Mouse (Mus musculus): ENCODE data around the gene Mipep. TPM values are rescaled to one million over a fixed set of nuclear protein-coding genes. Genes with fewer than 3 reads are reported as not detected.
A peak's percentile ranks its signal among the peaks of the same experiment; 100 is the strongest.

Mipep gene
- polyA plus RNA-seq, 1 experiment from 2014 or later = 24.9 TPM

DNA sequence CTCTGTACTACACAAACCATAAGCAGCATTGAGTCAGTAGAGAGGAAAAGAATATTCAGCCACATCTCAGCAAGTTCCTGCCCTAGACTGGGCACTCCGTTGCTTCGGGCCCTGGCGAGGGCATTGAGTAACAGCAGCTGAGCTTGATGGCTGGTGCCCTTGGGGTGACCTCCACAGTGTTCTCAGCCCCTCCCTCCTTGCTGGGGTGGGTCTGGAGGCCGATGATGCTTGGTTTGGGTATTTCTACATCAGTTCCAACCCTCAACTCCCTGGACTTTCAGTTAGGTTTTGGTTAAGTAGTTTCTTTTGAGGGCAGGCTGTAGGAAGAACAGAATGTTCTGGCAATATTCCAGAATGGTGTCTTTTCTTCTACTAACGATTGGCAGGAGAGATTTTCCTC is 33.7 kb downstream of the Mipep start:
- 66% methylated on average over 5 of the region's 5 CpGs for WGBS
- peak overlapping the region; percentile 81 for H3K27ac ChIP-seq
- H3K27me3 ChIP-seq (ENCODE audit: insufficient read depth, poor library complexity, severe bottlenecking) = no peaks in the 10 kb centered on the region
- no peaks in the 10 kb centered on the region for H3K9me3 ChIP-seq
- H3K4me3 ChIP-seq = no peak overlapping the region
- DNase-seq (ENCODE audit: low spot score) = no peak
- peaks cover 19% of the 10 kb centered on the region for H3K36me3 ChIP-seq
- H3K4me1 ChIP-seq = peaks cover 12% of the 10 kb centered on the region

DNA sequence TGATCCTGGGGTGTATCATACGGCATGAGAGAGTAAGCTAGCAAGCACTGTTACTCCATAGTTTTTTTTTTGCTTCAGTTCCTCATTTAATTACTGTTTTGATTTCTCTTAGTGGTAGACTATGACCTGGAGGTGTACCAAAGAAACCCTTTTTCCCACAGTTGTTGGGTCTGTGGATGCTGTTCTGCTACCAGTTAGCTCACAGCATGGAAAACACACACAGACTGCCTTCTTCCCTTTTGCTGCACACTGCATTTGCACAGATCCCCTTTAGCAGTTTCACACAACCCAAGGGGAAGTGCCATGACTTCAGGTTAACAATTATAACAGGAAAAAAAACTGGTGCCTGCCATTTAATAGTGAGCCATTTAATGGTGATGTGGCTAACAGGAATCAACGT is 45.7 kb downstream of the Mipep start:
- H3K27me3 ChIP-seq (ENCODE audit: insufficient read depth, poor library complexity, severe bottlenecking) = no peaks in the 10 kb centered on the region
- peaks cover 5% of the 10 kb centered on the region; the same call in 1 of the 2 replicates for H3K9me3 ChIP-seq
- 92% methylated on average over 2 of the region's 2 CpGs for WGBS
- no peaks in the 10 kb centered on the region for H3K4me1 ChIP-seq
- H3K36me3 ChIP-seq = peaks cover 41% of the 10 kb centered on the region
- H3K27ac ChIP-seq = no peak overlapping the region
- peak; percentile 53 for DNase-seq (ENCODE audit: low spot score)
- no peak overlapping the region for H3K4me3 ChIP-seq

GRCm38 (mm10) chr14:60836709-60837108 is 52.3 kb downstream of the Mipep start:
- peaks cover 5% of the 10 kb centered on the region; the same call in 1 of the 2 replicates for H3K9me3 ChIP-seq

GRCm38 (mm10) chr14:60839654-60840053 is 55.3 kb downstream of the Mipep start:
- peaks cover 5% of the 10 kb centered on the region; the same call in 1 of the 2 replicates for H3K27me3 ChIP-seq (ENCODE audit: insufficient read depth, poor library complexity, severe bottlenecking)
- H3K9me3 ChIP-seq = no peaks in the 10 kb centered on the region
- H3K27ac ChIP-seq = no peak overlapping the region
- no peak overlapping the region for H3K4me3 ChIP-seq
- DNase-seq (ENCODE audit: low spot score) = no peak
- H3K36me3 ChIP-seq = peaks cover 15% of the 10 kb centered on the region
- WGBS = 68% methylated on average over 8 of the region's 8 CpGs
- peaks cover 16% of the 10 kb centered on the region; the same call in 1 of the 2 replicates for H3K4me1 ChIP-seq

More at GRCm38 (mm10) chr14:60836709-60837108, 52.3 kb downstream of the Mipep start:
- Histone ChIP-seq H3K27me3 (ENCODE audit: insufficient read depth, poor library complexity, severe bottlenecking) (no peaks in the 10 kb centered on the region), H3K36me3 (peaks cover 29% of the 10 kb centered on the region), H3K4me3 (no peak overlapping the region), H3K4me1 (peaks cover 4% of the 10 kb centered on the region; the same call in 1 of the 2 replicates), H3K27ac (no peak overlapping the region)
- peak; percentile 14 for DNase-seq (ENCODE audit: low spot score)
- 82% methylated on average over 6 of the region's 6 CpGs for WGBS

GRCm38 (mm10) chr14:60841977-60842659 is 57.7 kb downstream of the Mipep start:
- Histone ChIP-seq H3K4me3 (no peak overlapping the region), H3K27ac (no peak overlapping the region), H3K9me3 (no peaks in the 10 kb centered on the region), H3K36me3 (peaks cover 16% of the 10 kb centered on the region), H3K27me3 (ENCODE audit: insufficient read depth, poor library complexity, severe bottlenecking) (peaks cover 24% of the 10 kb centered on the region), H3K4me1 (peaks cover 26% of the 10 kb centered on the region)
- 63% methylated on average over 14 of the region's 14 CpGs for WGBS
- no peak for DNase-seq (ENCODE audit: low spot score)

- H3K9me3 ChIP-seq = no peaks in the 10 kb centered on the region
- no peak overlapping the region for H3K27ac ChIP-seq
- peaks cover 13% of the 10 kb centered on the region for H3K36me3 ChIP-seq
- WGBS = 90% methylated on average over 7 of the region's 7 CpGs
- DNase-seq (ENCODE audit: low spot score) = no peak
- peaks cover 26% of the 10 kb centered on the region for H3K4me1 ChIP-seq
- H3K27me3 ChIP-seq (ENCODE audit: insufficient read depth, poor library complexity, severe bottlenecking) = peaks cover 25% of the 10 kb centered on the region
- no peak overlapping the region for H3K4me3 ChIP-seq
Measured at GRCm38 (mm10) chr14:60843596-60843995, 59.2 kb downstream of the Mipep start.

DNA sequence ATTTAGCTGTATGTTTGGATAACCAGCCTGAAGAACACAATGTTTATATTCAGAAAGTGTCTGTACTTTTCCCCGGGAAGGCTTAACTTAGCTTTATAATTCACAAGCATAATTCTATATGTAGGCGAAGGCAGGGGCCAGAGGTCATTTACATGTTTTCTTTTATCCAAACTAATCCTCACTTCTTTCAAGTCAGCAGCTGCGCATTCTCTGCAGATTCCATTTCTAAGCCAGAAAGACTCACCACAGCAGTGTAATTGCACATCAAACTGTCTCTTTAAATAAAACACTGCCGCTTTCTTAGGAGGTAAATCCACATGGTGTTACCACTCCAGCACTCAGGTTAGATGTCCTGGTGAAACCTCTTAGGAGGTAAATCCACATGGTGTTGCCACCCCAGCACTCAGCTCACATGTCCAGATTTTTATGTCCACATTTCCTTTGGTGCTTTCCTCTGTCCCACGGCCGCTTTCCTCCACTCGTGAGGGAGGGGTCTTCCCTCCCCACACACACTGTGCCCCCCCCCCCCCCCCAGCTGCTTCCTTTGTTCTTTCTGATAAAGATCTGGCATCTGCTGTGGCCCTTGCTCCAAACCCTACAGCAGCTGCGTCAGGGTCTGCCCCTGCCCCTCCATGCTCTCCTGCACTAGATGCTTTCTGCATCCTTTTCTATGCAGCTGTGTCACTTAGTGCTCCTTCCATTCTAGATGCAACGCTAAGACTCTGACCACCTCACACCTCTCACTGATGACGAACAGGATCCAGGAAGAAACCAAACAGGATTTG is 61.1 kb downstream of the Mipep start:
- Histone ChIP-seq H3K27me3 (ENCODE audit: insufficient read depth, poor library complexity, severe bottlenecking) (peaks cover 25% of the 10 kb centered on the region), H3K4me1 (peaks cover 31% of the 10 kb centered on the region), H3K4me3 (no peak overlapping the region), H3K27ac (no peak overlapping the region; the same call in 1 of the 2 replicates), H3K36me3 (peaks cover 15% of the 10 kb centered on the region), H3K9me3 (no peaks in the 10 kb centered on the region)
- WGBS = 61% methylated on average over 10 of the region's 10 CpGs
- DNase-seq (ENCODE audit: low spot score) = peak; percentile 68

DNA sequence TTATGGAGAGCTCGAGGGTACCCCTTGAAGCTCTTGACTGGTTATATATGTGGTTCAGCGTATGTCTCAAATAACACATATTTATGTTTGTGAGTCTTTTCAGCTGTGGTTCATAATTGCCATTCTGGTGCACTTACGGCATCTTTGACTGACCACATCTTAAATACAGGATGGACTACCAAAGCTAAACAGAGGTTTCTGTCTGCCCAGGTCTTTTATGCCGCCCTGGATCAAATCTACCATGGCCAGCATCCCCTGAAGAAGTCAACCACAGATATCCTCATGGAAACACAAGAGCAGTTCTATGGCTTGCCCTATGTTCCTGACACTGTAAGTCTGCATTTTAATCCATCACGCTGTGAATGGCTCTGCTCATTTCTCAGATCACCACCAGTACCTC is 61.8 kb downstream of the Mipep start:
- H3K4me1 ChIP-seq = peaks cover 31% of the 10 kb centered on the region
- peaks cover 21% of the 10 kb centered on the region for H3K36me3 ChIP-seq
- WGBS = 86% methylated on average over 5 of the region's 5 CpGs

DNA sequence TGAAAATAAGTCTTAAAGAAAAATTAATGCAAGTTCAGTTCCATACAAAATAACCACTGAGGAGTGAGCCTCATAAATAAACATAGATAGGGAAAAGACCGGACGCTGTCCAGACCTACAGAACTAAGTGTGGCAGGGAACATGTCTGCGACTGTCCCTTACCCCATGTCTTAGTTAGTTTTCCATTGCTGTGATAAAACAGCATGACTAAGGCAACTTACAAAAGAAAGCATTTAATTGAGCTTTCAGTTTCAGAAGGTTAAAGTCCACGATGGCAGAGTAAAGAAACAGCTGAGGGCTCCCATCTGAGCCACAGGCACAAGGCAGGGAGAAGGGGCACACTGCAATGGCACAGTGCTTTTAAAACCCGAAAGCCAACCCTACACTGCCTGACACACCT is 63.8 kb downstream of the Mipep start:
- Histone ChIP-seq H3K36me3 (peaks cover 30% of the 10 kb centered on the region), H3K27ac (no peak overlapping the region), H3K4me1 (peaks cover 17% of the 10 kb centered on the region), H3K27me3 (ENCODE audit: insufficient read depth, poor library complexity, severe bottlenecking) (peaks cover 25% of the 10 kb centered on the region), H3K4me3 (no peak overlapping the region), H3K9me3 (no peaks in the 10 kb centered on the region)
- WGBS = 73% methylated on average over 5 of the region's 5 CpGs
- peak; percentile 36 for DNase-seq (ENCODE audit: low spot score)

More for the DNA sequence above, 61.8 kb downstream of the Mipep start:
- H3K27me3 ChIP-seq (ENCODE audit: insufficient read depth, poor library complexity, severe bottlenecking) = peaks cover 25% of the 10 kb centered on the region
- no peak overlapping the region for H3K4me3 ChIP-seq
- peak; percentile 38 for DNase-seq (ENCODE audit: low spot score)
- H3K9me3 ChIP-seq = no peaks in the 10 kb centered on the region
- no peak overlapping the region for H3K27ac ChIP-seq

DNA sequence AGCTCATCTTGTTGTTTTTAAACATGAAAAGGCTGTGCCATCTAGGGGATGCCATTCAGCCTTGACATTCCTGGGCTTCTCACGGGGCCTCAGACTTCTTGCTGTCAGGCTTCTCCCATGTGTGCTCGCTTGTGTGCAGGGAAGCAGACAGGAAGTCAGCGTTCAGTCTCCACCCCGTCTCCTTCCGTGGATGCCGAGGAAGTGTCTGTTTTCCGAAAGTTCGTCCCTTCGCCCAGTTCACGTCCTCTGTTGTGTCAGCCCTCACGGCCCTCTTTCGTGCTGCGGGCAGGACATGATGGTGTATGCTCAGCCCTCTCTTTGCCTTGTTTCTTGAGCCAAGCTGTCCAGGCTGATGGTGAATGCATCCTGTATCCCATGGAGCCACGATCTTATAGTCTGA is 65.7 kb downstream of the Mipep start:
- peaks cover 12% of the 10 kb centered on the region for H3K4me1 ChIP-seq
- H3K4me3 ChIP-seq = no peak overlapping the region
- DNase-seq (ENCODE audit: low spot score) = peak; percentile 50
- H3K27ac ChIP-seq = no peak overlapping the region
- 66% methylated on average over 14 of the region's 14 CpGs for WGBS
- H3K9me3 ChIP-seq = no peaks in the 10 kb centered on the region
- peaks cover 38% of the 10 kb centered on the region for H3K36me3 ChIP-seq
- peaks cover 18% of the 10 kb centered on the region for H3K27me3 ChIP-seq (ENCODE audit: insufficient read depth, poor library complexity, severe bottlenecking)

- peak; percentile 68 for DNase-seq (ENCODE audit: low spot score)
- 84% methylated on average over 5 of the region's 5 CpGs for WGBS
- H3K27me3 ChIP-seq (ENCODE audit: insufficient read depth, poor library complexity, severe bottlenecking) = peaks cover 6% of the 10 kb centered on the region
- H3K9me3 ChIP-seq = no peaks in the 10 kb centered on the region
- H3K36me3 ChIP-seq = peaks cover 37% of the 10 kb centered on the region
- H3K27ac ChIP-seq = no peak overlapping the region
- H3K4me3 ChIP-seq = no peak overlapping the region
- peaks cover 12% of the 10 kb centered on the region for H3K4me1 ChIP-seq
Measured at GRCm38 (mm10) chr14:60851632-60852031, 67.3 kb downstream of the Mipep start.

DNA sequence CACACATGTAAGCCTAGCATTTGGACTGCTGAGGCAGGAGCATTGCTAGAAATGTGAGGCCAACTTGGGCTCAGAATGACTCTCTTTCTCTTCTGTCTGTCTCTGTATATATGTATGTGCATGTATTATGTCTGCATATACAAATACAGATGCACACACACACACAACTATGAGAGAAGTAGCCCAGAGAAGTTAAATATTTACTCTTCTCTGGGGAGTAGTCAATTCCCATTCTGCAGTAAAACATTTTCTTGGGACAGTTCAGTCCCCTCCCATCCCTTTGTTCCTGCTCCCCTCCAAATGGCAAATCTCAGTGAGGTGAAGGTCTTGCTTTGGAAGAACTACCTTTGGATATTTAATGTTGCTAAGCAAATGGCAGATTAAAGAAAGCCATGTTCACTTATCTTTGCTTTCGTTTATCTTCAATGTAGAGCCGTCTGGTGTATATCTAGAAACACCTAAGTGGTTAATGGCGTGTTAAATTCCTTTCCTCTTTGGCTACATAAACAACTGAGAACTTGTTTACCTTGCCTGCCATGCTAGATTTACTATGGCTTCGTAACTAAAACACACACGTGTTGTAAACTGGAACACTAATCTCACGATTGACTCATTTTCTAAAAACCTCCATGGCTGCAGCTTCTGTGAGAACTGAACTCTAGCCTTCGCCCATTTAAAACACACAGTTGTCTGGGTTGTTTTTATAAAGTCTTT is 72.0 kb downstream of the Mipep start:
- Histone ChIP-seq H3K4me3 (no peak overlapping the region), H3K27ac (peak overlapping the region; percentile 74), H3K36me3 (peaks cover 20% of the 10 kb centered on the region), H3K9me3 (no peaks in the 10 kb centered on the region), H3K4me1 (peaks cover 36% of the 10 kb centered on the region), H3K27me3 (ENCODE audit: insufficient read depth, poor library complexity, severe bottlenecking) (no peaks in the 10 kb centered on the region)
- DNase-seq (ENCODE audit: low spot score) = peak; percentile 11
- 30% methylated on average over 7 of the region's 7 CpGs for WGBS

GRCm38 (mm10) chr14:60856913-60857300 is 72.5 kb downstream of the Mipep start:
- peak overlapping the region; percentile 74 for H3K27ac ChIP-seq
- no peaks in the 10 kb centered on the region for H3K27me3 ChIP-seq (ENCODE audit: insufficient read depth, poor library complexity, severe bottlenecking)
- WGBS = 37% methylated on average over 7 of the region's 7 CpGs

More at GRCm38 (mm10) chr14:60856913-60857300, 72.5 kb downstream of the Mipep start:
- no peaks in the 10 kb centered on the region for H3K9me3 ChIP-seq
- no peak overlapping the region for H3K4me3 ChIP-seq
- DNase-seq (ENCODE audit: low spot score) = peak; percentile 64
- H3K4me1 ChIP-seq = peaks cover 36% of the 10 kb centered on the region
- H3K36me3 ChIP-seq = peaks cover 15% of the 10 kb centered on the region
